Mouse (Mus musculus) embryonic facial prominence, embryonic 13.5 days (tissue): ENCODE data around the gene Vmn2r113. TPM values are rescaled to one million over a fixed set of nuclear protein-coding genes. Genes with fewer than 3 reads are reported as not detected.
"Not testable (repeated sequence)": the region's sequence is repeated elsewhere in the genome, so short reads cannot be mapped to it uniquely, and the experiment has no call there.

Source experiments
- ATAC-seq: fragments of 200-750 bp; cut with Nextera tagmentation; 2 replicates; pipeline ENCODE4 v1.8.0; 2017; ENCODE audit warnings: low read depth; ENCODE audit not compliant: insufficient number of reproducible peaks, insufficient read depth, low FRiP score, low TSS enrichment
- H3K27ac ChIP-seq: fragments of 300-500 bp; sonication (generic); 2 replicates; pipeline ENCODE4 v1.5.1; 2015; ENCODE audit warnings: moderate library complexity, mild to moderate bottlenecking, inconsistent platforms
- H3K27me3 ChIP-seq: fragments of 300-500 bp; sonication (generic); 2 replicates; pipeline ENCODE4 v1.6.1; 2015; ENCODE audit warnings: mild to moderate bottlenecking, inconsistent platforms
- H3K36me3 ChIP-seq: fragments of 300-500 bp; sonication (generic); 2 replicates; pipeline ENCODE4 v1.6.1; 2015; ENCODE audit warnings: mild to moderate bottlenecking, inconsistent platforms
- H3K4me1 ChIP-seq: fragments of 300-500 bp; sonication (generic); 2 replicates; pipeline ENCODE4 v1.6.1; 2015; ENCODE audit warnings: inconsistent platforms
- H3K4me2 ChIP-seq: fragments of 300-500 bp; sonication (generic); 2 replicates; pipeline ENCODE4 v1.6.1; 2015; ENCODE audit warnings: moderate library complexity, mild to moderate bottlenecking, inconsistent platforms
- H3K4me3 ChIP-seq: fragments of 300-500 bp; sonication (generic); 2 replicates; pipeline ENCODE4 v1.5.1; 2015; ENCODE audit warnings: mild to moderate bottlenecking, inconsistent platforms
- H3K9ac ChIP-seq: fragments of 300-500 bp; sonication (generic); 2 replicates; pipeline ENCODE4 v1.6.1; 2015; ENCODE audit warnings: mild to moderate bottlenecking, inconsistent platforms
- H3K9me3 ChIP-seq: fragments of 300-500 bp; sonication (generic); 2 replicates; pipeline ENCODE4 v1.6.1; 2016; ENCODE audit warnings: inconsistent platforms
- WGBS: fragments of 180-500 bp; shearing (Covaris S2); methylation state at CpG from one replicate; pipeline ENCODE4 v1.1.7; 2015; ENCODE audit warnings: mixed read lengths; 5-methylcytosine and 5-hydroxymethylcytosine counted together
- polyA plus RNA-seq: library from polyadenylated mRNA; unstranded; fragments of >200 nt; fragmentation: Nextera tagmentation; extraction: Ambion mirVana; gene quantifications from 2 replicates; pipeline ENCODE4 v1.2.1, GENCODE M21; 2015

Vmn2r113 gene
- polyA plus RNA-seq = not detected in 2 replicates

- not testable (repeated sequence) for H3K27ac ChIP-seq, H3K9me3 ChIP-seq, H3K4me1 ChIP-seq, H3K36me3 ChIP-seq, H3K4me2 ChIP-seq, H3K4me3 ChIP-seq, H3K9ac ChIP-seq, ATAC-seq, H3K27me3 ChIP-seq
- WGBS = no CpG with 5 or more reads among the region's 4 CpGs
These were observed at the start of gene Vmn2r113 for GRCm38 (mm10) chr17:22942684-22943083. Gene Vmn2r113, plus strand, starts transcription at chr17:22942984.

Other genes starting within 250 kb of the Vmn2r113 start
- gene Zfp945, start 75.8 kb upstream of the Vmn2r113 start, polyA plus RNA-seq = 27.8 and 29.5 TPM in 2 replicates
- not detected in 2 replicates for gene Vmn2r-ps130, start 118.2 kb downstream of the Vmn2r113 start, polyA plus RNA-seq